Mouse (Mus musculus): ENCODE measurements around the gene Txnrd1. TPM values are rescaled to one million over a fixed set of nuclear protein-coding genes. Genes with fewer than 3 reads are reported as not detected.
A peak's percentile ranks its signal among the peaks of the same experiment; 100 is the strongest.

Gene Txnrd1
- polyA plus RNA-seq, 1 experiment from 2014 or later = 79.4 TPM

DNA sequence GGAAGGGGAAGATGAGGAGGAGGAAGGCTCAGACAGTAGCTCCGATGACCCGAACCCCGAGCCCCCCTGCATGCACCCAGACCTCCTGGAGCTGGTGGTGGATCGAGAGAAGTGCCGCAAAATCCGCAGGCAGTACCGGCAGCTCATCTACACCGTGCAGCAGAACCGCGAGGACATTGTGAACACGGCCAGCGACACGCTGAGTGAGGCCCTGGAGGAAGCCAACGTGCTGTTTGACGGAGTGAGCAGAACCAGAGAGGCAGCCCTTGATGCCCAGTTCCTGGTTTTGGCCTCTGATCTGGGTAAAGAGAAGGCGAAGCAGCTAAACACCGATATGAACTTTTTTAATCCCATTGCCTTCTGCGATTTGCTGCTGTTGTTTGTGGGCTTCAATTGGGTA, 33.1 kb downstream of the Txnrd1 start:
- H3K27me3 ChIP-seq (ENCODE audit: control insufficient read depth, insufficient read depth, low read length) = no peaks in the 10 kb centered on the region
- no peak for ATAC-seq (ENCODE audit: insufficient read depth, low FRiP score)
- H3K4me1 ChIP-seq (ENCODE audit: control insufficient read depth, insufficient read depth, low read length) = peaks cover 10% of the 10 kb centered on the region
- peaks cover 3% of the 10 kb centered on the region; the same call in 1 of the 2 replicates for H3K36me3 ChIP-seq (ENCODE audit: control insufficient read depth, insufficient read depth, low read length)
- no peak overlapping the region for H3K9ac ChIP-seq (ENCODE audit: low read length)
- no peak overlapping the region for H3K4me3 ChIP-seq (replicated peaks; ENCODE audit: low read length)
- 86% methylated on average over 18 of the region's 18 CpGs for WGBS
- no peaks in the 10 kb centered on the region for H3K9me3 ChIP-seq (replicated peaks; ENCODE audit: control insufficient read depth, low read length)
- no peak overlapping the region for H3K27ac ChIP-seq (ENCODE audit: low read length)
- H3K4me2 ChIP-seq (ENCODE audit: low read depth, low read length) = no peak overlapping the region

DNA sequence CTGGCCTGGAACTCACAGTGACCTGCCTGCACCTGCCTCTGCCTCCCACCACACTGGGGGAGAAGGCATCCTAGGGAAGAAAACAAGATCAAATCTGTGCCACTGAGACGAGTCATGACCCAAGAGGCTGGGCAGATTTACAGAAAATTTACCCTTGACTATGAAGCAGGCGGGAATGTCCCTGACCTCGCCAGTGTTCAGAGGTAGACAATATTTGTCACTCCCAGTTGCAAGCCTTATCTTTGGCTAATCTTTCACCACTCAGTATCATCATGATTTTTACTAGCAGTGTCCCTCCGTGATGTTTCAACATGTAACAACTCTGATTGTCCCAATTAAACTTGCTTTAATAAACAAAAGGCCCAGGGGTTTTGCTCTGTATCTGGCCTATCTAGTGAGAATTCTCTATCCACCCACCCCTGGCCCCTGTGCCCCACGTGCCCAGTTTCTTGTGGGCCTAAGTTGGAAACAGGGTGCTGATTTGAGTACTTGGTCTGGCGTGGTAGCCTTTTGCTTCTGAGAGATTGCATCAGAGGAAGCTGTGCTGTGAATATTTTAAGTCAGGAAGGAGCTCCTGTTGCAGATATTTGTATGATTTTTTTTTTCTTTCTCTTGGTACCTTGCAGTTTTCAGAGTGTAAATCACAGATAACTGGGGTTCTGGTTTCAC, 34.8 kb downstream of the Txnrd1 start:
- peaks cover 3% of the 10 kb centered on the region; the same call in 1 of the 2 replicates for H3K36me3 ChIP-seq (ENCODE audit: control insufficient read depth, insufficient read depth, low read length)
- H3K4me2 ChIP-seq (ENCODE audit: low read depth, low read length) = no peak overlapping the region
- no peaks in the 10 kb centered on the region for H3K9me3 ChIP-seq (replicated peaks; ENCODE audit: control insufficient read depth, low read length)
- ATAC-seq (ENCODE audit: insufficient read depth, low FRiP score) = no peak
- H3K4me1 ChIP-seq (ENCODE audit: control insufficient read depth, insufficient read depth, low read length) = no peaks in the 10 kb centered on the region; the same call in 1 of the 2 replicates
- no peak overlapping the region for H3K27ac ChIP-seq (ENCODE audit: low read length)
- no peak overlapping the region for H3K9ac ChIP-seq (ENCODE audit: low read length)
- 73% methylated on average over 6 of the region's 6 CpGs for WGBS
- no peaks in the 10 kb centered on the region for H3K27me3 ChIP-seq (ENCODE audit: control insufficient read depth, insufficient read depth, low read length)
- no peak overlapping the region for H3K4me3 ChIP-seq (replicated peaks; ENCODE audit: low read length)

DNA sequence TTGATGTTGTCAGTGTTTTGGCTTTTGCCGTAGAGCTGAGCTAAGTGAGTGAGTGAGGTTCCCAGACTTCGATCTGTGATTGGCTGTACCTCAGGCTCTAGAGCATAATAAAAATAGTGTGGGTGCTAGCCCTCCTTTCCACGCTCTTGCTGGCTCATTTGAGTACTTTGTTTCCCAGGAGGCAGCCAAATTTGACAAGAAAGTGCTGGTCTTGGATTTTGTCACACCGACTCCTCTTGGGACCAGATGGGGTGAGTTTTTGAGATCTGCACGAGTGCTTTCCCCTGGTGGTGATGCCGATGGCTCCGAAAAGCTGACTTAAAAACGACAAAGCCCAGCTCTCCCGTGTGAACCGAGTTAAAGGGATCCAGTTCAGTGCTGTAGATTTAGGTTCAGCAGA, 41.7 kb downstream of the Txnrd1 start:
- Histone ChIP-seq H3K27ac (ENCODE audit: low read length) (0 out of 2 replicates have a peak overlapping the region, but pooled peaks have one; percentile 5), H3K4me2 (ENCODE audit: low read depth, low read length) (no peak overlapping the region), H3K9me3 (replicated peaks; ENCODE audit: control insufficient read depth, low read length) (no peaks in the 10 kb centered on the region), H3K36me3 (ENCODE audit: control insufficient read depth, insufficient read depth, low read length) (peaks cover 29% of the 10 kb centered on the region), H3K4me3 (replicated peaks; ENCODE audit: low read length) (no peak overlapping the region), H3K27me3 (ENCODE audit: control insufficient read depth, insufficient read depth, low read length) (no peaks in the 10 kb centered on the region), H3K9ac (ENCODE audit: low read length) (no peak overlapping the region), H3K4me1 (ENCODE audit: control insufficient read depth, insufficient read depth, low read length) (no peaks in the 10 kb centered on the region)
- ATAC-seq (ENCODE audit: insufficient read depth, low FRiP score) = no peak
- WGBS = 77% methylated on average over 10 of the region's 10 CpGs

DNA sequence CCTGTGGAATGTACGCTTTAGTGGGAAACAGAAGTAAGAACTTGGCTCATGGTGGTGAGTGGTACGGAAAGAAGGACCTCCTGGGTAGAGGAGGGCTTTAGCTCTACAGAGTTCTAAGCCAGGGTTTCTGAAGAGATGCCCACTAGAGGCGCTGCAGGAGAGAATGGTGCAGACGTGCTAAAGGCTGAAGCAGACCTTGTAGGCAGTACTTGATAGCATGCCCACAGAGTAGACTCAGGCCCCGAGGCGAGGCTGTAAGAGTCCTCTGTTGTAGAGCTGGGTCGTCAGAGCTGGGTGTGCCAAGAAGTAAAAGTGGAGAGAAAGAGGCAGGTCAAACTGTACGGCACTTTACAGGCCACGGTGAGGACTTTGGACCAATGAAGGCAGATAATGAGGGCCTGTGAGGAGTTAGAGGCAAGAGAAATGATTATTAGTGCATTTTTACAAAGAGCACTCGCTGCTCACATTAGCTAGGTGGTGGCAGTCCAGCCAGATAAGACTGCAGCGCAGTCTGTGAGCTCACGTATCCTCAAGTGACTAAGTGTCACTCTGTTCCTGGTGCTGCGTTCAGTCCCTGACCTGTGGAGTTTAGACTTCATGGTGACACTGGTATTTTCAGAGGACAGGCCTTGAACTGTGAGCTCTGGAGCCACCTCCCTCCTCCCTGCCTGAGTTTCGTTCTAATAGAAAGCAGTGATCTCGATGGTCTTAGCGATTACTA, 42.5 kb downstream of the Txnrd1 start:
- no peak overlapping the region for H3K9ac ChIP-seq (ENCODE audit: low read length)
- H3K4me2 ChIP-seq (ENCODE audit: low read depth, low read length) = no peak overlapping the region
- H3K4me1 ChIP-seq (ENCODE audit: control insufficient read depth, insufficient read depth, low read length) = no peaks in the 10 kb centered on the region
- H3K36me3 ChIP-seq (ENCODE audit: control insufficient read depth, insufficient read depth, low read length) = peaks cover 33% of the 10 kb centered on the region
- ATAC-seq (ENCODE audit: insufficient read depth, low FRiP score) = peak; percentile 87
- no peak overlapping the region for H3K4me3 ChIP-seq (replicated peaks; ENCODE audit: low read length)
- no peaks in the 10 kb centered on the region for H3K27me3 ChIP-seq (ENCODE audit: control insufficient read depth, insufficient read depth, low read length)
- H3K27ac ChIP-seq (ENCODE audit: low read length) = peak overlapping the region; percentile 16; the same call in 1 of the 2 replicates
- WGBS = 74% methylated on average over 16 of the region's 16 CpGs
- no peaks in the 10 kb centered on the region for H3K9me3 ChIP-seq (replicated peaks; ENCODE audit: control insufficient read depth, low read length)

DNA sequence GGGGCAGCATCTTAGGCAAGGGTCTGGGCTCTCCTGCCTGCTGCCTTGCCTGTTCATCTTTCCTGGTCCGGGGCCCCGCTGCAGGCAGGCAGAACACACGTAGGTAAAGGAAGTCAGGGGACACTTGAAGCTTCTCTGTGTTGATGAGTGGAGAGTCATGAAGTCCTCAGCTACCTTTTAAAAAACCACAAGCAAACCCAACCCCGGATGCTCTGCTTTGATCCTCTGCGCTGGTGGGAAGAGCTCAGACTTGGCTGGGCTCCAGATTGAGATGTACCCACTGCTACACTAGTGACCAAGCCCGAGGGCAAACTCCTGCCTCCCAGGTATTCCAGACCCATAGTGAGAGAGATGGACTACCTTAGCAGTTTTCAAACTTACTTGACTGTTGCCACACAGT, 53.6 kb downstream of the Txnrd1 start:
- no peaks in the 10 kb centered on the region for H3K27me3 ChIP-seq (ENCODE audit: control insufficient read depth, insufficient read depth, low read length)
- H3K9ac ChIP-seq (ENCODE audit: low read length) = no peak overlapping the region
- no peak overlapping the region for H3K4me2 ChIP-seq (ENCODE audit: low read depth, low read length)
- WGBS = 92% methylated on average over 6 of the region's 6 CpGs
- peaks cover 13% of the 10 kb centered on the region for H3K36me3 ChIP-seq (ENCODE audit: control insufficient read depth, insufficient read depth, low read length)
- no peak overlapping the region for H3K27ac ChIP-seq (ENCODE audit: low read length)
- H3K9me3 ChIP-seq (replicated peaks; ENCODE audit: control insufficient read depth, low read length) = no peaks in the 10 kb centered on the region
- H3K4me1 ChIP-seq (ENCODE audit: control insufficient read depth, insufficient read depth, low read length) = peaks cover 18% of the 10 kb centered on the region; the same call in 1 of the 2 replicates
- no peak overlapping the region for H3K4me3 ChIP-seq (replicated peaks; ENCODE audit: low read length)
- ATAC-seq (ENCODE audit: insufficient read depth, low FRiP score) = no peak

DNA sequence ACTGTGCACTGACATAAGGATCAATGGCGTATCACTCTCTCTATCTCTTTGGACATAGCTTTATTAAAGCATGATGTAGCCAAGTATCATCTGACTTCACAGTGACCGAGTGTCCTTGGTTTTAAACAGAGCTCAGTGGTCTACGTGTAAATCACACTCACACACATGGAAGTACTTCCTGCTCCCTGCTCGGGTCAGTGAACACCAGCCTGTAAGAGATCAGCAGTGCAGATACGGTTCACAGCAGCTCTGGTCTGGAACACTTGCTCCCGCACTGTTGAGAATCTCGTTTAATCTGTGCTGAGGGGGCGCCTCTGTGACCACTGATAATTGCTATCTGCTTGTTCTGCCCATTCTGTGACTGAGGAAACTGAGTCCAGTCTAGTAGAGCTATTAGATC, 54.8 kb downstream of the Txnrd1 start:
- H3K36me3 ChIP-seq (ENCODE audit: control insufficient read depth, insufficient read depth, low read length) = peaks cover 13% of the 10 kb centered on the region
- ATAC-seq (ENCODE audit: insufficient read depth, low FRiP score) = no peak

DNA sequence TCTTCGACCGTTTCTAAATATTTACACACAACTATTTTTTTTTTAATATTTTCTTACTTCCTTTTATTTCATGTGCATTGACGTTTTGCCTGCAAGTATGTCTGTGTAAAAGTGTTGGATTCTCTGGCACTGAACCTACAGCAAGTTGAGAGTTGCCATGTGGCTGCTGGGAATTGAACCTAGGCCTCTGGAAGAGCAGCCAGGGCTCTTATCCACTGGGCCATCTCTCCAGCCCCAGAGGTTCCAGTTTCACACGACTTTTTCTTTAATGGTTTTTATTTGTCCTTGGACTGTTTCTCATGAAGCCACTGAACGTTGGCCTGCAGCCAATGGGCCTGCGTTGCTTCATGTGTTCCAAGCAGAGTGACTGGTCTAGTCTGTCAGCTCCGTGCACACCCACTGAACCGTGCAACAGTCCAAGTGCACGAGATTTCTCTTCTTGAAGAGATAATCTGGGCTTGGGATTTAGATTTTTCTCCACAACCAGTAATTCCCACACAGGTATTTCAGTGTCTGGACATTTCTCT, 55.8 kb downstream of the Txnrd1 start:
- Histone ChIP-seq H3K9me3 (replicated peaks; ENCODE audit: control insufficient read depth, low read length) (no peaks in the 10 kb centered on the region), H3K27ac (ENCODE audit: low read length) (peak overlapping the region; percentile 58), H3K4me3 (replicated peaks; ENCODE audit: low read length) (no peak overlapping the region), H3K4me1 (ENCODE audit: control insufficient read depth, insufficient read depth, low read length) (peaks cover 18% of the 10 kb centered on the region; the same call in 1 of the 2 replicates), H3K36me3 (ENCODE audit: control insufficient read depth, insufficient read depth, low read length) (peaks cover 5% of the 10 kb centered on the region), H3K9ac (ENCODE audit: low read length) (no peak overlapping the region), H3K27me3 (ENCODE audit: control insufficient read depth, insufficient read depth, low read length) (no peaks in the 10 kb centered on the region), H3K4me2 (ENCODE audit: low read depth, low read length) (no peak overlapping the region)
- peak; percentile 76 for ATAC-seq (ENCODE audit: insufficient read depth, low FRiP score)
- WGBS = 36% methylated on average over 9 of the region's 9 CpGs

More for the DNA sequence above, 54.8 kb downstream of the Txnrd1 start:
- 87% methylated on average over 8 of the region's 8 CpGs for WGBS
- H3K4me2 ChIP-seq (ENCODE audit: low read depth, low read length) = no peak overlapping the region
- no peak overlapping the region for H3K9ac ChIP-seq (ENCODE audit: low read length)
- H3K4me3 ChIP-seq (replicated peaks; ENCODE audit: low read length) = no peak overlapping the region
- H3K4me1 ChIP-seq (ENCODE audit: control insufficient read depth, insufficient read depth, low read length) = peaks cover 18% of the 10 kb centered on the region; the same call in 1 of the 2 replicates
- no peaks in the 10 kb centered on the region for H3K9me3 ChIP-seq (replicated peaks; ENCODE audit: control insufficient read depth, low read length)
- H3K27me3 ChIP-seq (ENCODE audit: control insufficient read depth, insufficient read depth, low read length) = no peaks in the 10 kb centered on the region
- H3K27ac ChIP-seq (ENCODE audit: low read length) = no peak overlapping the region

DNA sequence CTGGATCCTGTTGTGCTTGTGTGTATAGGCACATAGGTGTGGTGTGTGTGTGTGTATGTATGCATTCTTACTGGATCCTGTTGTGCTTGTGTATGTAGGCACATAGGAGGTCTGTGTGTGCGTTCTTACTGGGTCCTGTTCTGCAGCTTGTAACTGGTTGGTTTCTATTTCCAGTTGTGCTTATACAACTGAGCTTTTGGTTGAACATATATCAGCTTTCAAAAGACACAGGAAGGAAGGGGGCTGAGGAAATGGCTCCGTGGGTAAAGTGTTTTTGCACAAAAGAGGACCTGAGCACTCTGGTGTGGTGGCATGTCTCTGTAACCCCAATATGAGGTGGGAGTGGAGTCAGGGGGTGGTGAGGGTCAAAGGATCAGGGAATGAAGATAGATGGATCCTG, 57.2 kb downstream of the Txnrd1 start:
- WGBS = 63% methylated on average over 2 of the region's 2 CpGs
- Histone ChIP-seq H3K27me3 (ENCODE audit: control insufficient read depth, insufficient read depth, low read length) (no peaks in the 10 kb centered on the region), H3K4me3 (replicated peaks; ENCODE audit: low read length) (no peak overlapping the region), H3K9ac (ENCODE audit: low read length) (no peak overlapping the region), H3K36me3 (ENCODE audit: control insufficient read depth, insufficient read depth, low read length) (peaks cover 8% of the 10 kb centered on the region), H3K4me1 (ENCODE audit: control insufficient read depth, insufficient read depth, low read length) (peaks cover 18% of the 10 kb centered on the region; the same call in 1 of the 2 replicates), H3K4me2 (ENCODE audit: low read depth, low read length) (no peak overlapping the region), H3K9me3 (replicated peaks; ENCODE audit: control insufficient read depth, low read length) (no peaks in the 10 kb centered on the region), H3K27ac (ENCODE audit: low read length) (peak overlapping the region; percentile 15; the same call in 1 of the 2 replicates)
- no peak for ATAC-seq (ENCODE audit: insufficient read depth, low FRiP score)

DNA sequence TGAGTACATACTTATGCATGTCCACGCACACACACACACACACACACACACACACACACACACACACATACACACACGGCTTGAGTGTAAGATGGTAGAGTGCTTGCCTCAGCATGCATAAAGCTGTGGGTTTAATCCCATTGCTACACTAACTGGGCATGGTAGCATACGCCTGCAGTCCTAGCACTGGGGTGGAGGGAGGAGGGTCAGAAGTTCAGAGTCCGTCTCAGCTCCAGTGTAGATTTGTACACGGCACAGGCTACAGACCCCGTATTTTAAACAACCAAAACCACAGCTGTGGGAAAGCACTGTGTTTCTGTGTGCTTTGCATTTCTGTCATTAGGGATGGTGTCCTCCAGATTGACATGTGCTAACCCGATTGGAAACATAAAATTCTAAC, 57.7 kb downstream of the Txnrd1 start:
- no peaks in the 10 kb centered on the region for H3K27me3 ChIP-seq (ENCODE audit: control insufficient read depth, insufficient read depth, low read length)
- H3K9me3 ChIP-seq (replicated peaks; ENCODE audit: control insufficient read depth, low read length) = no peaks in the 10 kb centered on the region
- peaks cover 18% of the 10 kb centered on the region; the same call in 1 of the 2 replicates for H3K4me1 ChIP-seq (ENCODE audit: control insufficient read depth, insufficient read depth, low read length)
- peaks cover 13% of the 10 kb centered on the region for H3K36me3 ChIP-seq (ENCODE audit: control insufficient read depth, insufficient read depth, low read length)
- H3K4me2 ChIP-seq (ENCODE audit: low read depth, low read length) = no peak overlapping the region
- H3K9ac ChIP-seq (ENCODE audit: low read length) = no peak overlapping the region
- no peak for ATAC-seq (ENCODE audit: insufficient read depth, low FRiP score)
- WGBS = 61% methylated on average over 7 of the region's 7 CpGs
- H3K4me3 ChIP-seq (replicated peaks; ENCODE audit: low read length) = no peak overlapping the region
- H3K27ac ChIP-seq (ENCODE audit: low read length) = no peak overlapping the region; the same call in 1 of the 2 replicates

Measured in stomach, embryonic 16.5 days (tissue).